Mouse (Mus musculus): ENCODE measurements around the gene Abcb5. TPM values are rescaled to one million over a fixed set of nuclear protein-coding genes. Genes with fewer than 3 reads are reported as not detected.

Abcb5 gene
- polyA plus RNA-seq (2014; fragmentation: Illumina TruSeq; extraction: RNeasy Lipid Tissue Mini Kit (QIAGEN cat#74804); ENCODE audit: low read depth, low replicate concordance), result not detected

GRCm38 (mm10) chr12:118966321-118966720, at the start of gene Abcb5:
TSS of gene Abcb5 (minus strand) at chr12:118966421.

GRCm38 (mm10) chr12:118846221-118846620, 120.0 kb downstream of the Abcb5 start, which contains the start of gene Sp8:
TSS of gene Sp8 (plus strand) at chr12:118846329.

Other genes starting within 250 kb of the Abcb5 start
- gene Sp8, start 120.1 kb downstream of the Abcb5 start, polyA plus RNA-seq (2014; fragmentation: Illumina TruSeq; extraction: RNeasy Lipid Tissue Mini Kit (QIAGEN cat#74804); ENCODE audit: low read depth, low replicate concordance), result not detected